Mouse (Mus musculus): ENCODE data around the gene Aanat. TPM values are rescaled to one million over a fixed set of nuclear protein-coding genes. Genes with fewer than 3 reads are reported as not detected.

Gene Aanat
- polyA plus RNA-seq, 2 experiments: 0.13 TPM; not detected in 1

DNA sequence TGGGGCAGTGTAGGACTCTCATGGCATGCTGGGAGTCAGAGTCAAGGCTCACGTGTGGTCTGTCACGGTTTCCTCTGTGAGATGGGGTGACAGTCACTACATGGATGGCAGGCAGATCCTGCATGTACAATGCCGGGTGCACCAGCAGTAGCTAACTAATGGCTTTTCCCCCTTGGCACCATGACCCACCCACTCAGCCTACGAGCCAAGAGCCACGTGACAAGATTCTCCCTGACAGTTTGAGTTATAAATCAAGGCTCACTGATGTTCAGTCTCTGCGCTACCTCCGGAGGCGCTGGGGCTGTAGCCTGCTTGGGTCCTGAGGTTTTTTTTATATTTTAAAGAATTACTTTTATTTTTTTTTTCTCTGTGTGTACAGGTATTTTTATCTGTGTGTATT is 33.3 kb downstream of the Aanat start:
- DNase-seq (ENCODE audit: low spot score) (no peak), ATAC-seq (ENCODE audit: low FRiP score, low read depth) (no peak)
- Histone ChIP-seq H3K9me3 (ENCODE audit: control insufficient read depth, low read length) (no peaks in the 10 kb centered on the region), H3K27me3 (ENCODE audit: control insufficient read depth, insufficient read depth, low read length) (no peaks in the 10 kb centered on the region), H3K4me2 (replicated peaks; ENCODE audit: low read depth, low read length, severe bottlenecking) (no peak overlapping the region), H3K9ac (ENCODE audit: low read depth, low read length, severe bottlenecking) (no peak overlapping the region), H3K4me1 (ENCODE audit: control insufficient read depth, insufficient read depth, low read length) (peaks cover 43% of the 10 kb centered on the region), H3K36me3 (ENCODE audit: control insufficient read depth, insufficient read depth, low read length) (no peaks in the 10 kb centered on the region), H3K27ac (replicated peaks; ENCODE audit: low read depth, low read length) (no peak overlapping the region), H3K4me3 (replicated peaks; ENCODE audit: low read length) (no peak overlapping the region)
- TF ChIP-seq POLR2A (IDR thresholded peaks at IDR 0.05; ENCODE audit: borderline replicate concordance, extremely low read depth, insufficient read depth, insufficient read length): no peak
- WGBS: 51% methylated on average over 8 of the region's 8 CpGs

DNA sequence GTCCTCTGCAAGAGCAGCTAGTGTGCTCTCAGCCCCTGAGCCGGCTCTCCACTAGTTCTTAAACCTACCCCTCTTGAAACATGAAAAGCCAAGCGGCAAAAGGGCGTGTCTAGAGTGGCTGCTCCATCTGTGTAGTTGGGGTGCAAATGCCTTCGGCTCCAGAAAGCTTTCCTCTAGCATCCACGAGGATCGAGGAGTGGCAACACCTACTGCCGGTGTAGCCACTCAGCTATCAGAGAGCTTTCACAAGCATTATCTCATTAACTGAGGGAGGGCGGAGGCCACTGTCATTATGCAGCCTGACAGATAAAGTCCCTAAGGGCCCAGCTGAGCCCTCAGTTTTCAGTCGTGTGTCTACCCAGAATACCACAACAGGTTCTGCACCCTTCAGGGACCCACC is 33.8 kb downstream of the Aanat start:
- no peak for TF ChIP-seq POLR2A (IDR thresholded peaks at IDR 0.05; ENCODE audit: borderline replicate concordance, extremely low read depth, insufficient read depth, insufficient read length)
- Histone ChIP-seq H3K4me3 (replicated peaks; ENCODE audit: low read length) (no peak overlapping the region), H3K4me2 (replicated peaks; ENCODE audit: low read depth, low read length, severe bottlenecking) (no peak overlapping the region), H3K27me3 (ENCODE audit: control insufficient read depth, insufficient read depth, low read length) (no peaks in the 10 kb centered on the region), H3K36me3 (ENCODE audit: control insufficient read depth, insufficient read depth, low read length) (no peaks in the 10 kb centered on the region), H3K27ac (replicated peaks; ENCODE audit: low read depth, low read length) (no peak overlapping the region), H3K9me3 (ENCODE audit: control insufficient read depth, low read length) (no peaks in the 10 kb centered on the region), H3K9ac (ENCODE audit: low read depth, low read length, severe bottlenecking) (no peak overlapping the region), H3K4me1 (ENCODE audit: control insufficient read depth, insufficient read depth, low read length) (peaks cover 43% of the 10 kb centered on the region)
- ATAC-seq (ENCODE audit: low FRiP score, low read depth) (no peak), DNase-seq (ENCODE audit: low spot score) (peak; percentile 10)
- WGBS: 30% methylated on average over 9 of the region's 9 CpGs

- Histone ChIP-seq H3K9ac (ENCODE audit: low read depth, low read length, severe bottlenecking) (no peak overlapping the region), H3K4me2 (replicated peaks; ENCODE audit: low read depth, low read length, severe bottlenecking) (no peak overlapping the region), H3K27ac (replicated peaks; ENCODE audit: low read depth, low read length) (no peak overlapping the region), H3K9me3 (ENCODE audit: control insufficient read depth, low read length) (no peaks in the 10 kb centered on the region), H3K36me3 (ENCODE audit: control insufficient read depth, insufficient read depth, low read length) (no peaks in the 10 kb centered on the region), H3K4me3 (replicated peaks; ENCODE audit: low read length) (no peak overlapping the region), H3K27me3 (ENCODE audit: control insufficient read depth, insufficient read depth, low read length) (no peaks in the 10 kb centered on the region), H3K4me1 (ENCODE audit: control insufficient read depth, insufficient read depth, low read length) (peaks cover 43% of the 10 kb centered on the region)
- DNase-seq (ENCODE audit: low spot score) (no peak), ATAC-seq (ENCODE audit: low FRiP score, low read depth) (no peak)
- no peak for TF ChIP-seq POLR2A (IDR thresholded peaks at IDR 0.05; ENCODE audit: borderline replicate concordance, extremely low read depth, insufficient read depth, insufficient read length)
- WGBS: 76% methylated on average over 10 of the region's 10 CpGs
Observed at GRCm38 (mm10) chr11:116620559-116621253, 34.5 kb downstream of the Aanat start.

DNA sequence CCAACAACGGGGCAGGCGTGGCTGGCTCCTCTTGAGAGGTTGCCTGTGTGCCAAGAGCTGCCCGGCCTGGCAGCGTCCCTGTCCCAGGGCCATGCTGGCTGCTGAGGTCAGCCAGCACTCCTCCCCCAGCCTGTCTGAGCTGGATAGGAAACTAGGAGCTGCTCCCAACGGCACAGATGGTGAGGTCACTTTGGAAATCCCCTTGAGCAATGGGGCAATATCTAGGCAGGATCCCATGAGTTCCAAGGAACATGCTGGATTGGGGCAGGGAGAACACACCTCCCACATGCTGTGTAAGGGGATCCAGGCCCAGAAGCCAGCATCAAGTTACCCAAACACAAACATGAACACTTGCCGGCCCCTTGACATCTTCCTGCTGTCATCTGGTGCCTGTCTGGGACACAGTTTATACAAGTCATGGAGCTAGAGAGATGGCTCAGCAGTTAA is 35.0 kb downstream of the Aanat start:
- Histone ChIP-seq H3K27ac (replicated peaks; ENCODE audit: low read depth, low read length) (no peak overlapping the region), H3K27me3 (ENCODE audit: control insufficient read depth, insufficient read depth, low read length) (no peaks in the 10 kb centered on the region), H3K4me1 (ENCODE audit: control insufficient read depth, insufficient read depth, low read length) (peaks cover 41% of the 10 kb centered on the region), H3K4me3 (replicated peaks; ENCODE audit: low read length) (no peak overlapping the region), H3K9ac (ENCODE audit: low read depth, low read length, severe bottlenecking) (no peak overlapping the region), H3K36me3 (ENCODE audit: control insufficient read depth, insufficient read depth, low read length) (no peaks in the 10 kb centered on the region), H3K9me3 (ENCODE audit: control insufficient read depth, low read length) (no peaks in the 10 kb centered on the region), H3K4me2 (replicated peaks; ENCODE audit: low read depth, low read length, severe bottlenecking) (no peak overlapping the region)
- DNase-seq (ENCODE audit: low spot score) (peak; percentile 15), ATAC-seq (ENCODE audit: low FRiP score, low read depth) (peak; percentile 16; the same call in 1 of the 2 replicates)
- TF ChIP-seq POLR2A (IDR thresholded peaks at IDR 0.05; ENCODE audit: borderline replicate concordance, extremely low read depth, insufficient read depth, insufficient read length): no peak
- 46% methylated on average over 6 of the region's 6 CpGs for WGBS

DNA sequence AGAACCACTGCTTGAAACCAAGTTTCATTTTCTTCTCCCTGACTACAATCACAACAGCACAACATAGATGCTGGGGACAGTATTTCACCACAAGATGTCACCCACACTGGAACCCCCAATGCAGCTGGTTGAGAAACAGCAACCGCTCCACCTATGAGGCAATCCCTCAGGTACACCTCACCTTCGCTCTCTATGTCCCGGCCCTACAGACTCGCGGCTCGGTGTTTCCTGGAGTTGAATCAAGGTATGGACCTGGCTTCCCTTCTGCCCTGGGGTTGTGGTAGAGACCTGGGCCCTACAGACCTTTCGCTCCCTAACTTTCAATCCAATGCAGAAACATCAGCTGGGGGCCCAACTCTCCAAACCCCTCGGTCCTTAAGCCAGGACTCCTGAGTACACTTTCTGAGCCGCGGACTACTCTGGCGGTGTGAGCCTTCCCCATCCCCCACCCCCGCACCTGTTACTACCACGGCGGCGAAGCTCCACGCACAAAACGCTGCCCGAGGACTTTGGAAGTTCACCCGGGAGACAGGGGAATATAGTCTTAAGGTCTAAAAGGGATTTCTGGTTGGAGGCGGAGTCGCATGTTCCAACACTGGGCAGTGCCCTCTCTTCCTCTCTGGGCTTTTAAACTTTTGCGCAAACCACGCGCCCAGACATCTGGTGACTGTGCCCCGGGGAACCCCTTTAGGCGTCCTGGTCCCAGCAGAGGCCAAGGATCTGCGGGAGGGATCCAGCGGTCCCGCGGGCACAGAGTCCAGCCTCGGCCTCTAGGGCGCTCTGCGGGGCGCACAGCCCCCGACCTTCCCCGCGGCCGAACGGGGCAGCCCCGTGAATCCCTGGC is 37.3 kb downstream of the Aanat start:
- H3K4me2 ChIP-seq (replicated peaks; ENCODE audit: low read depth, low read length, severe bottlenecking): peak overlapping the region; percentile 96
- no peak for TF ChIP-seq POLR2A (IDR thresholded peaks at IDR 0.05; ENCODE audit: borderline replicate concordance, extremely low read depth, insufficient read depth, insufficient read length)
- H3K27ac ChIP-seq (replicated peaks; ENCODE audit: low read depth, low read length): no peak overlapping the region
- H3K9me3 ChIP-seq (ENCODE audit: control insufficient read depth, low read length): no peaks in the 10 kb centered on the region
- no peaks in the 10 kb centered on the region for H3K36me3 ChIP-seq (ENCODE audit: control insufficient read depth, insufficient read depth, low read length)
- ATAC-seq (ENCODE audit: low FRiP score, low read depth) (peak; percentile 8; the same call in 1 of the 2 replicates), DNase-seq (ENCODE audit: low spot score) (no peak)
- H3K27me3 ChIP-seq (ENCODE audit: control insufficient read depth, insufficient read depth, low read length): no peaks in the 10 kb centered on the region
- H3K4me1 ChIP-seq (ENCODE audit: control insufficient read depth, insufficient read depth, low read length): peaks cover 36% of the 10 kb centered on the region
- peak overlapping the region; percentile 59 for H3K9ac ChIP-seq (ENCODE audit: low read depth, low read length, severe bottlenecking)
- H3K4me3 ChIP-seq (replicated peaks; ENCODE audit: low read length): peak overlapping the region; percentile 66
- 6% methylated on average over 38 of the region's 40 CpGs for WGBS
